Mouse (Mus musculus): ENCODE results near the gene Alpi. TPM values are rescaled to one million over a fixed set of nuclear protein-coding genes. Genes with fewer than 3 reads are reported as not detected.

Alpi gene
- not detected in 2 replicates for polyA plus RNA-seq (2016; fragmentation: Nextera tagmentation; extraction: Ambion mirVana)

GRCm38 (mm10) chr1:87101411-87101810, at the start of gene Alpi:
TSS of gene Alpi (minus strand) at chr1:87101606.
- Histone ChIP-seq H3K27ac (no peak within 1 kb of the TSS), H3K9me3 (replicated peaks) (no peaks in the 10 kb centered on the region), H3K36me3 (no peaks in the 10 kb centered on the region), H3K4me3 (no peak within 1 kb of the TSS), H3K27me3 (ENCODE audit: low read depth, poor library complexity, severe bottlenecking) (peaks cover 39% of the 10 kb centered on the region), H3K4me1 (no peaks in the 10 kb centered on the region; the same call in 1 of the 2 replicates)
- DNase-seq (ENCODE audit: low spot score) = no peak
- 92% methylated on average over 1 of the region's 1 CpGs for WGBS

GRCm38 (mm10) chr1:87149422-87149821, 48.0 kb upstream of the Alpi start:
- Histone ChIP-seq H3K27me3 (ENCODE audit: low read depth, poor library complexity, severe bottlenecking) (peaks cover 80% of the 10 kb centered on the region), H3K9me3 (replicated peaks) (no peaks in the 10 kb centered on the region), H3K4me1 (peaks cover 11% of the 10 kb centered on the region), H3K4me3 (peak overlapping the region; percentile 13; the same call in 1 of the 2 replicates), H3K27ac (no peak overlapping the region), H3K36me3 (no peaks in the 10 kb centered on the region)
- DNase-seq (ENCODE audit: low spot score) = no peak
- 30% methylated on average over 13 of the region's 13 CpGs for WGBS

GRCm38 (mm10) chr1:87143141-87143540, 41.7 kb upstream of the Alpi start:
- H3K4me3 ChIP-seq = no peak overlapping the region
- WGBS = 89% methylated on average over 10 of the region's 10 CpGs
- no peaks in the 10 kb centered on the region for H3K4me1 ChIP-seq
- no peaks in the 10 kb centered on the region for H3K36me3 ChIP-seq
- peaks cover 22% of the 10 kb centered on the region for H3K27me3 ChIP-seq (ENCODE audit: low read depth, poor library complexity, severe bottlenecking)
- H3K27ac ChIP-seq = no peak overlapping the region
- H3K9me3 ChIP-seq (replicated peaks) = no peaks in the 10 kb centered on the region
- no peak for DNase-seq (ENCODE audit: low spot score)

GRCm38 (mm10) chr1:87142456-87142855, 41.0 kb upstream of the Alpi start:
- peaks cover 16% of the 10 kb centered on the region; the same call in 1 of the 2 replicates for H3K27me3 ChIP-seq (ENCODE audit: low read depth, poor library complexity, severe bottlenecking)
- no peak overlapping the region for H3K4me3 ChIP-seq
- 77% methylated on average over 9 of the region's 9 CpGs for WGBS
- H3K9me3 ChIP-seq (replicated peaks) = no peaks in the 10 kb centered on the region
- H3K27ac ChIP-seq = no peak overlapping the region
- no peaks in the 10 kb centered on the region for H3K36me3 ChIP-seq
- H3K4me1 ChIP-seq = no peaks in the 10 kb centered on the region
- DNase-seq (ENCODE audit: low spot score) = no peak

- no peak for DNase-seq (ENCODE audit: low spot score)
- Histone ChIP-seq H3K27ac (no peak overlapping the region), H3K4me3 (no peak overlapping the region), H3K27me3 (ENCODE audit: low read depth, poor library complexity, severe bottlenecking) (peaks cover 15% of the 10 kb centered on the region; the same call in 1 of the 2 replicates), H3K9me3 (replicated peaks) (no peaks in the 10 kb centered on the region), H3K36me3 (no peaks in the 10 kb centered on the region), H3K4me1 (no peaks in the 10 kb centered on the region)
- 83% methylated on average over 4 of the region's 4 CpGs for WGBS
These were observed 40.1 kb upstream of the Alpi start for GRCm38 (mm10) chr1:87141550-87141949.

GRCm38 (mm10) chr1:87131803-87132202, 30.4 kb upstream of the Alpi start:
- Histone ChIP-seq H3K36me3 (no peaks in the 10 kb centered on the region), H3K27me3 (ENCODE audit: low read depth, poor library complexity, severe bottlenecking) (peaks cover 32% of the 10 kb centered on the region), H3K27ac (no peak overlapping the region), H3K4me3 (no peak overlapping the region), H3K9me3 (replicated peaks) (no peaks in the 10 kb centered on the region), H3K4me1 (peaks cover 6% of the 10 kb centered on the region; the same call in 1 of the 2 replicates)
- DNase-seq (ENCODE audit: low spot score) = no peak
- 87% methylated on average over 4 of the region's 4 CpGs for WGBS

GRCm38 (mm10) chr1:87127206-87128030, 26.0 kb upstream of the Alpi start:
- no peaks in the 10 kb centered on the region for H3K9me3 ChIP-seq (replicated peaks)
- peak overlapping the region; percentile 29 for H3K4me3 ChIP-seq
- no peaks in the 10 kb centered on the region for H3K36me3 ChIP-seq
- no peak overlapping the region for H3K27ac ChIP-seq
- H3K4me1 ChIP-seq = peaks cover 7% of the 10 kb centered on the region; the same call in 1 of the 2 replicates
- DNase-seq (ENCODE audit: low spot score) = no peak
- 10% methylated on average over 41 of the region's 43 CpGs for WGBS
- H3K27me3 ChIP-seq (ENCODE audit: low read depth, poor library complexity, severe bottlenecking) = peaks cover 54% of the 10 kb centered on the region

GRCm38 (mm10) chr1:87124673-87125072, 23.3 kb upstream of the Alpi start, which contains the start of gene Akp3:
TSS of gene Akp3 (plus strand) at chr1:87124973.
- peaks cover 51% of the 10 kb centered on the region for H3K27me3 ChIP-seq (ENCODE audit: low read depth, poor library complexity, severe bottlenecking)
- DNase-seq (ENCODE audit: low spot score) = no peak
- H3K4me1 ChIP-seq = peaks cover 9% of the 10 kb centered on the region; the same call in 1 of the 2 replicates
- no peaks in the 10 kb centered on the region for H3K36me3 ChIP-seq
- H3K27ac ChIP-seq = no peak within 1 kb of the TSS
- 85% methylated on average over 6 of the region's 6 CpGs for WGBS
- H3K4me3 ChIP-seq = no peak within 1 kb of the TSS
- no peaks in the 10 kb centered on the region for H3K9me3 ChIP-seq (replicated peaks)

- WGBS = 86% methylated on average over 1 of the region's 1 CpGs
- no peaks in the 10 kb centered on the region for H3K27me3 ChIP-seq (ENCODE audit: low read depth, poor library complexity, severe bottlenecking)
- H3K4me1 ChIP-seq = no peaks in the 10 kb centered on the region
- H3K27ac ChIP-seq = no peak overlapping the region
- H3K9me3 ChIP-seq (replicated peaks) = no peaks in the 10 kb centered on the region
- no peak for DNase-seq (ENCODE audit: low spot score)
- no peaks in the 10 kb centered on the region for H3K36me3 ChIP-seq
- no peak overlapping the region for H3K4me3 ChIP-seq
These were observed 13.4 kb upstream of the Alpi start for GRCm38 (mm10) chr1:87114784-87115183.

- 36% methylated on average over 9 of the region's 9 CpGs for WGBS
- peak; percentile 51 for DNase-seq (ENCODE audit: low spot score)
- Histone ChIP-seq H3K4me3 (no peak overlapping the region), H3K36me3 (no peaks in the 10 kb centered on the region), H3K9me3 (replicated peaks) (no peaks in the 10 kb centered on the region), H3K4me1 (no peaks in the 10 kb centered on the region), H3K27ac (no peak overlapping the region), H3K27me3 (ENCODE audit: low read depth, poor library complexity, severe bottlenecking) (no peaks in the 10 kb centered on the region)
These were observed 10.4 kb upstream of the Alpi start for GRCm38 (mm10) chr1:87111719-87112354.

- no peak for DNase-seq (ENCODE audit: low spot score)
- no peak overlapping the region for H3K4me3 ChIP-seq
- H3K36me3 ChIP-seq = no peaks in the 10 kb centered on the region
- H3K4me1 ChIP-seq = no peaks in the 10 kb centered on the region
- H3K27ac ChIP-seq = no peak overlapping the region
- H3K9me3 ChIP-seq (replicated peaks) = no peaks in the 10 kb centered on the region
- WGBS = 88% methylated on average over 4 of the region's 4 CpGs
- no peaks in the 10 kb centered on the region for H3K27me3 ChIP-seq (ENCODE audit: low read depth, poor library complexity, severe bottlenecking)
These were observed 7.2 kb upstream of the Alpi start for GRCm38 (mm10) chr1:87108564-87108963.

- Histone ChIP-seq H3K4me3 (no peak overlapping the region), H3K27ac (no peak overlapping the region), H3K9me3 (replicated peaks) (no peaks in the 10 kb centered on the region), H3K36me3 (no peaks in the 10 kb centered on the region), H3K4me1 (no peaks in the 10 kb centered on the region), H3K27me3 (ENCODE audit: low read depth, poor library complexity, severe bottlenecking) (no peaks in the 10 kb centered on the region)
- 82% methylated on average over 8 of the region's 8 CpGs for WGBS
- DNase-seq (ENCODE audit: low spot score) = no peak
These were observed 5.1 kb upstream of the Alpi start for GRCm38 (mm10) chr1:87106536-87106935.

- Histone ChIP-seq H3K36me3 (no peaks in the 10 kb centered on the region), H3K9me3 (replicated peaks) (no peaks in the 10 kb centered on the region), H3K4me1 (no peaks in the 10 kb centered on the region), H3K4me3 (no peak overlapping the region), H3K27me3 (ENCODE audit: low read depth, poor library complexity, severe bottlenecking) (peaks cover 18% of the 10 kb centered on the region), H3K27ac (no peak overlapping the region)
- WGBS = 81% methylated on average over 1 of the region's 1 CpGs
- no peak for DNase-seq (ENCODE audit: low spot score)
These were observed 2.5 kb upstream of the Alpi start for GRCm38 (mm10) chr1:87103936-87104335.
